Mouse (Mus musculus) heart, postnatal 10 days (tissue): ENCODE data around the gene Smim22. TPM values are rescaled to one million over a fixed set of nuclear protein-coding genes. Genes with fewer than 3 reads are reported as not detected.
A peak's percentile ranks its signal among the peaks of the same experiment; 100 is the strongest.

Experiments
- DNase-seq, 2 experiments: peaks; one replicate each; pipeline ENCODE4 v3.0.0; 2021
- intact Hi-C: fragments of 180-260 bp; cut with DNase I; formaldehyde crosslinking; loops from one replicate; pipeline ENCODE4 v1.15.1; 2025
- total RNA-seq, 2 experiments: library from RNA; stranded (reverse); gene quantifications; 2 replicates each; pipeline ENCODE4 v1.2.3; 2021

The Smim22 gene
- total RNA-seq: not detected

DNA sequence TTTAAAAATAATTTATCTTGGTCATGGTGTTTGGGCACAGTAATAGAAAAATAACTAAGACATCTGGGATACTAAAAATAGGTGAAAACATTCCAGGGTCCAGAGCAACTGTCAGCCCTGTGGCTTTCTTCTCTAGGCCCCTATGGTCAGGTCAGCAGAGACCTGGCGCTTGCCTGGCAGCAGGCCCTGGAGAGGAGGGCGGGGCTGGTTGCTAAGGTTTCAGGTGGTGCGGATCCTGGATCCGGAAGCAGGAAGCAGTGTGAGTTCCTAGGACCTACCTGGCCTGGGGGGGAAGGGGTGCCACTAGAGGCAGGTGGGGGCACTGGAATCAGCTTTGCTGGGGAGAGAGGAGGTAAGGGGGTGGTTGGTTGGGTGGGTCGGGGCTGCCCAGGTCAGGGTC, at the start of gene Smim22:
Gene Smim22, plus strand, starts transcription at position 222 of the 400 bp plus-strand sequence.
- no peak for DNase-seq

DNA sequence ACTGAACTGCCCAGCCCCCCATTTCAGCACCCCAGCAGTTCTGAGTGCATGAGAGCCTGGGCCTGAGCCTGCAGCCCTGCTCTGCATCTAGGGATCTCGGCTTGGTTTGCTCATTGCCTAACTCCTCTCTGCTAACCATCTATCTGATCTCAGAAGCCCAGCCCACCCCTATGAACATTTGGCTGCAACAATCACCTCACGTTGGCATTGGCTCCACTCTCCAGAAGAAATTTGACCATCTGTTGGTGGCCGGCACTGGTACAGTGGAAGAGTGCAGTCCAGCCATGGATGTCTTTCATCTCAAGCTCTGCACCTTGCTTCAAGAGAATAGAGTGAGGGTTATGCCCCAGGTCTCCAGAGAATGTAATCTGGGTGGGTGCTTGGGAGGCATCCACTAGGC, 49.6 kb upstream of the Smim22 start:
- intact Hi-C loops: no loop called here
- no peak for DNase-seq

More for the DNA sequence above, at the start of gene Smim22:
- intact Hi-C loops: no loop called here

- DNase-seq: no peak
- intact Hi-C loops: no loop called here
These were observed 46.8 kb upstream of the Smim22 start for GRCm38 (mm10) chr16:4960260-4960659.

DNA sequence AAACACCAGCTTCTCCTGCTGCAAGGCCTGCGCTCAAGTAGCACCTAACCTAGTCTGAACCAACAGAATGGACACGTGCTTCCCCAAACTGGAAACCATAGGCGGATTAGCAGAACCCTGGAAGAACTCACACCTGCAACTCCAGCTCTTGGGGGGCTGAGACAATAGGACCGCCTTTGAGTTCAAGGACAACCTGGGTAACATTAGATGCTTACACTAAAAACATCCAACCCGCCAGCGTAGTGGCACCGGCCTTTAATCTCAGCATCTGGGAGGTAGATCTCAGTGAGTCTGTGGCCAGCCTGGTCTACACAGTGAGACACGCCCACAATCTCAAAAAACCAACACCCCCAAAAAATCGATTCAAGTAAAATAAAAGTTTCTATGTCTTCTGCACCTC, 43.7 kb upstream of the Smim22 start:
- no peak for DNase-seq
- intact Hi-C loops: no loop called here

DNA sequence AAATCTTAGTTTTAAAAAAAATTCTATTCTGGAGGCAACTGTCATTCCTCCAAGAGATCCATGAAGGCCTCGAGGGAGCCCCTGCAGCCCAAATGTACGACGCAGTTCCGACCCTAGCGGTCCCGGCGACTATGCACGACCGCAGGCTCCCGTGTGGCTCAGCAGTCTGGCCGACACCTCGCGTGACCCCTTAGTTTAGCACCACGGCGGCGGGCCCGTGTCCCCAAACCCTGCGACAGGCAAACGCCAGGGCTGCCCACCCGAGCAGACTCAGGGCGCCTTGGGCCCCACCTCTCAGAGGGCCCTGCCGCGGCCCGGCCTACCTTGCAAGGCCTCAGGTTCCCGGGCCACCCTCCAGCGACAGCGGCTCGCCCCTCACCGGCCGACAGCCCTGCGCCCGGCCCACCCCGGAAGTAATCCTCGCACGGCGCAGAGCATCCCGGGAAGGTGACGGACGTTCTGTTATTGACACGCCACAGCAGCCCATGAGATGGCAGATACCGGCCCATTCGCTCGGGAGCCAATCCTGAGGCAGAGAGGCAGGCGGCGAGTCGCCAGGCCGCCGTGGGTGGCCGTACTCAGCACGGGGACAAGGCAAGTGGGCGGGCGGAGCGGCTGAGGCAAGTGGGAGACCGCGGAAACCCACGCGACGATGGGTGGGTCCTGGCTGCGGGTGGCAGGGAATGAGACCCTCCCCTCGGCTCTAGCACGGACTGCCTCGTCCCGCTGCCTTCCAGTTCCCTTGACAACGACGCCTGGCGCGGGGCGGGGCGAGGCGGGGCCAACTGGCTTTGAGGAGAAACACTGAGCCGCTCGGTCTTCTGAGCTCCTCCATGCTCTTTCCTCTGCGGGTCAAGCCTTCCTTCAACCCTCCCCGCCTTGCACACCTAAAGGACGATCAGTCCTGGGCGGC, 43.0 kb upstream of the Smim22 start, which contains the start of gene Anks3:
Gene Anks3, minus strand, starts transcription at position 409 of the 913 bp plus-strand sequence.
- intact Hi-C loops: no loop called here
- DNase-seq: peak; percentile 98

DNA sequence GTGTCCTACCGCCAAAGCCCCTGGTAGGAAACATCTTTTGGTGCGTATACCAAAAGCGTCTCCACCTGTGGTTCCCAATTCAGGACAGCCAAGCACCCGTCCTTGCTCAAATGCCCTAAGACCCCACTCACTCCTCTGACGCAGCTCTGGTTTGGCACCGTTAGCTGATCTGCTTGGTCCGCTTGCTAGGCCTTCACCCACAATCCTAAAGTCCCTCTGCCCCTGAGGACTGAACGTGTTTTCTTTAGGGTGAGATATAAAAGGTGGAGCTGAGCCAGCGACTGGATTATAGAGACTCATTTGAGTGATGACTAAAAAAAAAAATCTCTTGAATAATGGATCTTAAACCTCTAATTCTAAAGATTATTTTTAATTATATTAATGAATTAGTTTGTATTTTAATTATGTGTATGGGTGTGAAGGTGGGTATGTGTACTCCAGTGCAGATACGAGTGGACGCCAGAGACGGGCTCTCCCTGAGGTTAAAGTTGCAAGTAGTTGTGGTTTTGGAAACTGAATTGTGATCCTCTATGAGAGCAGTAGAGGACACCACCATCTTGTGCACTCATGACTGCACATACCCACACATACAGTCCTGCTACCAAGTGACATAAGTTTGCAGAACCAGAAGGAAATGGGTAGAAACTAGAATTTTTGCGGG, 42.2 kb upstream of the Smim22 start:
- no peak for DNase-seq
- intact Hi-C loops: no loop called here

DNA sequence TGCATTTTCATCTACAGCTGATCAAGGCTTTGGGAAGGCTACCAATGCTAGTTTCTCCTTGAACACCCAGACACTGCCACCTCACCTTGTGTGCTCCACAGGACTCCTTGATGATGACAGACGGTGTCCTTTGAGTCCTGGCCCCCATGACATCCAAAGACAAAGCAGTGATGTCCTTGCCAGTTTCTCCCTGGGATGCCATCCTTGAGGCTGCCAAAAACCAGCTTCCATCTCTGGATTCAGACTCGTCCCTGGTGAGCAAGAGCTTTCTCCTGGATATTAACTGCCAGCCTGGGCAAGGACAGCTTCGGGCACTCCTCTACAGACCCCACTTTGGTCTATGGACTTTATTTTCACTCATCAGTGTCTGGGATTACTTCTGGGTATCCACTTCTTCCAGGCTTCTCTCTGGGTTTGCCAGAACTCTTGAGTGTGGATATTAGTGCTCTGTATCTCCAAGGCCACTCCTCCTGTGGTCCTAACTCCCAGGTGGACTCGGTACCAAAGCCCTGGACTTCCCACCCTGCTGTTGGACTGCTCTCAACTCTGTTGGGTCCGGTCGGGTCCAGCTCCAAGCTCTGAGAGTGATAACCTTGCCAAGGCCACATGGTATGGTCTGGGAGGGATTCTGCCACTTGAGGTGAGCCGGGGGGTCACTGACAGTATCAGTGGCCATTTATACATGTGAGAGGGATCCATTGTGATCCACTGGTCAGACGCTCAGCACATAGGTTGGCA, 41.5 kb upstream of the Smim22 start:
- no peak for DNase-seq
- intact Hi-C loops: loop anchor here (2.0 kb wide), 1 partner anchor 47 kb away; the partner anchor contains the start of gene Rogdi

DNA sequence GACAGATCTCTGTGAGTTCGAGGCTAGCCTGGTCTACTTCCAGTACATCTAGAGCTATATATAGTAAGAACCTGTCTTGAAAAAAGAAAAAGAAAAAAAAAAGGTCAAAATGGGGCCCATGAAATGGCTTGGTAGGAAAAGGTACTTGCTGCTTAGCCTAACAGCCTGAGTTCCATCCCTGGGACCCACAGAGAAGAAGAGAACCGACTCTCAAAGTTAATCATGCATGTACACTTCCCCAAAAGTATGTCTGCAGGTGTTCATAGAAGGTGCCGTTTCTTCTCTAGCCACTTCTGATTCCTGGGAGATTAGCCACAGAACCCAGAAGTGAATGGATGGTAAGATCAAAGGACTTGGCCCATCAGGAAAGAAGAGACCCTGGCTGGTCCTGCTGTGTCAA, 38.7 kb upstream of the Smim22 start:
- intact Hi-C loops: no loop called here
- DNase-seq: no peak

DNA sequence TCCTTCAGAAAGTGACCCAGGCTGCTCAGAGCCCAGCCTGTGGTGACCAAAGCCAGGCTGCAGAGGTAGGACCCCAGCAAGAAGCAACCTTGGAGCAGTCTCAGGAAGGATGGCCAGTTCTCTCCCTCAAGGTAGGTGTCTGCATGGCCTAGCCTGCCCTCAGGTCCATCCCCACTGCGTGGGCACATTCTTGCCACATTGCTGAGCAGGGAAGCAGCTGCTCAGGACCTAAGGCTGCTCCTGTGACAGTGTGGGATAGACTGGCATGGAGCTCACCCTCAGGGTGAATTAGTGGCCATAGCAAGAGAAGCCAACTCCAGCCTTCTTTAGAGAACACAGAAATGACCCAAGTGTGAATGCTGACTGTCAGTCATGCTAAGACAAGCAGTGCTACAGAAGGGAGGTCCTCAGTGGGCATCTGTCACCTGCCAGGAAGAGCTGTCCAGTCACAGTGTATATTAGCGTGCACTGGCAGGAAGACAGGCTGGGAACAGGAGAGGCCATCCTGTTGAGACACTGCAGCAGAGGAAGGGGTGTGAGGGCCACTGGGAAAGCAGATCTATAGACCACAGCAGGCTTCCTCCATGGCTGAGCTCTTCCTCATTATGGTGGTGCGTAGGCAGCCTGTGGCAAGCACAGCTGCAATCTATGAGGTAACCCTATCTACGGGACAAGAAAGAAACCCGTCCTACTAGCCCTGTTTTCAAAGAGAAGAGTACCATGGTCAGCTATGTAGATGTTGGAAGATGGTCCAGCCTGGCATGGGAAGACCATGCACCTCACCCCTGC, 37.8 kb upstream of the Smim22 start:
- DNase-seq: no peak
- intact Hi-C loops: no loop called here

DNA sequence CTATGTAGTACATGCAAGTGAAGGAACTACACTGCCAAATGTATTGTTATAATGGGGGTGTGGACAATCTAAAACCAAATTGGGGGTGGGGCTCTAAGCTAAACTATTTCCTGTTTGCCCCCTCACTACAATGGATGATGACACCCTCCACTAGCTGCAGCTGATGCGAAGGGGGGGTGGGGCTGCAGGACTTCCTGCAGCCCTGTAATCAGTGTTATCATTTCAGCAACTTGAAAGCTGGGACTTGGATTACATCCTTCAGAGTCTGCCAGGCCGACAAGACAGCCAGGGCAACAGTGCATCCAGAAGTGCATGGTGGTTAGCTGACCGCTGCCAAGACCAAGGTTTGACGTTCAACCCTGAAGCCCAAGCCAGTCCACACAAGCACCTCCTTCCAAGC, 35.5 kb upstream of the Smim22 start:
- intact Hi-C loops: no loop called here
- peak; percentile 25 to 27 for DNase-seq

- intact Hi-C loops: no loop called here
- DNase-seq: no peak
These were observed 32.6 kb upstream of the Smim22 start for GRCm38 (mm10) chr16:4974521-4974920.

GRCm38 (mm10) chr16:4976180-4976579, 30.9 kb upstream of the Smim22 start:
- no peak for DNase-seq
- intact Hi-C loops: no loop called here

DNA sequence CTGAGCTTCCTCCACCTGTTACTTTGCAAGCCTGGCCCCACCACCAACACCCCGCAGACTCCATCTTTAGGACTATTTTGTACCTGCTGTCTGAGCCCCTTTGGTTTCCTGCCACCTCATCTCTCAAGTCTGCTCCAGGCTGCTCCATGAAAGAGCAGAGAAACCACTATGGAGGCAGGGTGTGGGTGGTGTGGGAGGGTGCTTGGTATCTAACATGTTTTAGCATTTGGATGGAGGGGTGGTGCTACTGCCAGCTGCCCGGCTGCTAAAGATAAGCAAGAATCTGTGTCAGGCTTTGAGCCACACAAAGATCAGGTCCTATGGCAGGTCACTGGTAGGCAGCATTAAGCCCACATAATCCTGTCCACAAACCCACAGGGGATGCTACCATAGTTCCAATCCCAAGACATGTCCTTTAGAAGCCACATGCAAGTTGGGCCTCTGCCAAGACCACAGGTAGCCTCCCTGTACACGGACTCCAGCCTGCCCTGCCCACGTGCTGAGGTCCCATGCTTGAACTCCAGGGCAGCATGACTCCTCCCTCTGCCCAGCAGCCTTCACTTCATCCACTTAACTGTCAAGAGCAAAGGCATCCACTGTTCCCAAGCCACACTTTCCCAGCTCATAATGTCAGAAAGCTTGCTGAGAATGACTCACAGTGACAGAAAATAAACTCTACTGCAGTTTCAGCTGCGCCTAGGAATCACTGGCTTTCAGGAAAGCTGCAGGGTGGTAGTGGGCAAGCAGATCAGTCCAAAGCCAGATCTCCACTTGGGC, 28.6 kb upstream of the Smim22 start:
- peak; percentile 37 to 50 for DNase-seq
- intact Hi-C loops: no loop called here

GRCm38 (mm10) chr16:4979755-4980380, 27.2 kb upstream of the Smim22 start:
- DNase-seq: peak; percentile 32 to 52
- intact Hi-C loops: loop anchor here (1.0 kb wide), 1 partner anchor 165 kb away; no protein-coding TSS in a partner anchor

GRCm38 (mm10) chr16:4984717-4985116, 22.4 kb upstream of the Smim22 start:
- intact Hi-C loops: no loop called here
- DNase-seq: no peak

DNA sequence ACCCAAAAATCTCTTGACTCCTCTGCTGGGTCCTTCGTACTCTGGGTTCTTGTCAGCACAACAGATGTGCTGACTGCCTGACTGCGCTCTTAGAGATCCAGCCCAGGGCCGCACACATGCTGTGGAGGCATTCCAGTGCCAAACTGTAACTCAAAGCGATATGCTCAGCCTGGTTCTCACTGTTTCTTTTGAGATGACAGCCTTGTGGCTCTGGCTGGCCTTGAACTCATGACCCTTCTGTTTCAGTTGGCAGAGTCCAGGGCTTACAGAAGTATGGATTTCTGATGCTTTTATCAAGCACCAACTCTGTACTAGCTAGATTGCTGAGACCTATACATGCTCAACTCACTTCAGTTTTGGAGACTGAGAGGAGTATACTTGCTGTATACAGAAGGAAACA, 13.8 kb upstream of the Smim22 start:
- no peak for DNase-seq
- intact Hi-C loops: no loop called here

- intact Hi-C loops: no loop called here
- DNase-seq: peak in 1 of 2 experiments; percentile 34
These were observed 9.5 kb upstream of the Smim22 start, which contains the start of gene Sept12 for GRCm38 (mm10) chr16:4997553-4997952. Gene Sept12 (minus strand): TSS chr16:4997852.

GRCm38 (mm10) chr16:4998984-4999383, 8.1 kb upstream of the Smim22 start:
- intact Hi-C loops: no loop called here
- DNase-seq: no peak

DNA sequence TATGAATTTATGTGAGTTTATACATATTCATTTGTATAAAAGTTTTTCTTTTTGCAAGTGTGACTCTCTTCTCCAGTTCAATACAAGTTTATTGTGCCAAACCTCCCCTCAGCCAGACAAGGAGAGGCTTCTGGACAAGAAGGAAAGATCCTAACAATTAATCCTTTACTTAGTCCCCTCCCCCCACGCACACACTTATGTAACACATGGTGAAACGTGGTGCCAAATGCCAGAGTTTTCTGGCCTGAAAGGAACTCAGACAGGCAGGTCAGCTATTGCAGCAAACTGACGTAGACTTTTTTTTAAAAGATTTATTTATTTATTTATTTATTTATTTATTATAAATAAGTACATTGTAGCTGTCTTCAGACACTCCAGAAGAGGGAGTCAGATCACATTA, 6.5 kb upstream of the Smim22 start:
- intact Hi-C loops: no loop called here
- no peak for DNase-seq
